Mouse (Mus musculus) lung, embryonic 14.5 days (tissue): ENCODE results near the gene Cct4. TPM values are rescaled to one million over a fixed set of nuclear protein-coding genes. Genes with fewer than 3 reads are reported as not detected.

Experiments
- ATAC-seq: fragments of 200-750 bp; cut with Nextera tagmentation; 2 replicates; pipeline ENCODE4 v1.8.0; 2017; ENCODE audit warnings: mild to moderate bottlenecking, moderate TSS enrichment, moderate library complexity; ENCODE audit not compliant: insufficient read depth
- DNase-seq: peaks from one replicate; pipeline ENCODE4 v3.0.0-alpha.2; 2015
- H3K27ac ChIP-seq: fragments of 300-500 bp; sonication (generic); 2 replicates; pipeline ENCODE4 v1.5.1; 2014; ENCODE audit warnings: low read depth, mild to moderate bottlenecking, moderate library complexity
- H3K27me3 ChIP-seq: fragments of 300-500 bp; sonication (generic); 2 replicates; pipeline ENCODE4 v1.6.1; 2014; ENCODE audit warnings: low read length, control low read depth; ENCODE audit not compliant: insufficient read depth
- H3K36me3 ChIP-seq: fragments of 300-500 bp; sonication (generic); 2 replicates; pipeline ENCODE4 v1.6.1; 2014; ENCODE audit warnings: control low read depth; ENCODE audit not compliant: insufficient read depth
- H3K4me1 ChIP-seq: fragments of 300-500 bp; sonication (generic); 2 replicates; pipeline ENCODE4 v1.6.1; 2014; ENCODE audit warnings: antibody characterized with exemption, control low read depth; ENCODE audit not compliant: insufficient read depth
- H3K4me2 ChIP-seq: fragments of 300-500 bp; sonication (generic); 2 replicates; pipeline ENCODE4 v1.6.1; 2014; ENCODE audit warnings: mild to moderate bottlenecking
- H3K4me3 ChIP-seq: fragments of 300-500 bp; sonication (generic); 2 replicates; pipeline ENCODE4 v1.5.1; 2014; ENCODE audit warnings: low read depth, low read length
- H3K9ac ChIP-seq: fragments of 300-500 bp; sonication (generic); 2 replicates; pipeline ENCODE4 v1.6.1; 2014
- H3K9me3 ChIP-seq: fragments of 300-500 bp; sonication (generic); 2 replicates; pipeline ENCODE4 v1.6.1; 2016; ENCODE audit warnings: low read depth, low read length, control low read depth
- CTCF ChIP-seq: IDR thresholded peaks from 2 replicates; pipeline ENCODE4 v1.5.1; 2016; ENCODE audit warnings: antibody characterized with exemption, low read depth
- WGBS: fragments of 180-500 bp; shearing (Covaris S2); extraction: QIAGEN DNeasy Blood & Tissue Kit; methylation state at CpG from one replicate; pipeline ENCODE4 v1.1.7; 2014; 5-methylcytosine and 5-hydroxymethylcytosine counted together
- polyA plus RNA-seq: library from polyadenylated mRNA; unstranded; fragments of >200 nt; fragmentation: Nextera tagmentation; extraction: Ambion mirVana; gene quantifications from 2 replicates; pipeline ENCODE4 v1.2.1, GENCODE M21; 2014

The Cct4 gene
- polyA plus RNA-seq, 1 experiment from 2014 or later, result 302 TPM

GRCm38 (mm10) chr11:23024169-23024568 is 33.9 kb downstream of the Cct4 start:
- Histone ChIP-seq H3K27ac (no peak overlapping the region), H3K36me3 (no peaks in the 10 kb centered on the region), H3K4me2 (no peak overlapping the region), H3K4me1 (no peaks in the 10 kb centered on the region), H3K4me3 (no peak overlapping the region), H3K9me3 (no peaks in the 10 kb centered on the region), H3K27me3 (no peaks in the 10 kb centered on the region), H3K9ac (no peak overlapping the region)
- no peak for ATAC-seq
- 77% methylated on average over 3 of the region's 3 CpGs for WGBS
- no peak for TF ChIP-seq CTCF
- no peak for DNase-seq

- Histone ChIP-seq H3K27ac (no peak overlapping the region), H3K9ac (no peak overlapping the region), H3K27me3 (no peaks in the 10 kb centered on the region), H3K4me1 (no peaks in the 10 kb centered on the region), H3K36me3 (no peaks in the 10 kb centered on the region), H3K9me3 (no peaks in the 10 kb centered on the region), H3K4me2 (no peak overlapping the region), H3K4me3 (no peak overlapping the region)
- DNase-seq, result no peak
- WGBS, result 16% methylated on average over 3 of the region's 3 CpGs
- ATAC-seq, result no peak
- TF ChIP-seq CTCF, result no peak
Observed at GRCm38 (mm10) chr11:23028957-23029356, 38.6 kb downstream of the Cct4 start.

DNA sequence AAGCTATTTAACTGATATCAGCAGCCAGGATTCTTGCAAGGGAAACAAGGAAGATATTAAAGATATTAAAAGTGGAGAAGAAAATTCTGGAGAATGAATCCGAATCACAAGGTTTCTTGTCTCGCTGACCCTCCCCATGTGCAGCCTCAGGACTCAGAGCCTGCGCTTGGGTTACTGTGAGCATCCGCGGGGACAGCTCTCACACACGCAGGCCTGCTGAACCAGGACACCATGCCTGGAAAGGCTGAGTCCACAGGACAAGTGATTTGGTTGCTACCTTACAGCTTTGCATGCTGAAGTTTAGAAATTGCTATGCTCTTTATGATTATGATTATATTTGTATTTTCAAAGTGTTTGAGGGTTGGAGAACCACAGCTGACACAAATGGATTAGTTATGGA is 39.1 kb downstream of the Cct4 start:
- H3K36me3 ChIP-seq, result no peaks in the 10 kb centered on the region
- no peaks in the 10 kb centered on the region for H3K4me1 ChIP-seq
- H3K27me3 ChIP-seq, result no peaks in the 10 kb centered on the region
- no peaks in the 10 kb centered on the region for H3K9me3 ChIP-seq
- DNase-seq (no peak), ATAC-seq (no peak)
- no peak overlapping the region for H3K4me3 ChIP-seq
- TF ChIP-seq CTCF, result no peak
- 67% methylated on average over 6 of the region's 6 CpGs for WGBS
- no peak overlapping the region for H3K9ac ChIP-seq
- no peak overlapping the region for H3K4me2 ChIP-seq
- no peak overlapping the region for H3K27ac ChIP-seq

GRCm38 (mm10) chr11:23047252-23047651 is 56.9 kb downstream of the Cct4 start:
- H3K27ac ChIP-seq, result no peak overlapping the region
- H3K4me2 ChIP-seq, result no peak overlapping the region
- H3K27me3 ChIP-seq, result no peaks in the 10 kb centered on the region
- DNase-seq, result no peak
- no peak overlapping the region for H3K9ac ChIP-seq
- H3K4me1 ChIP-seq, result no peaks in the 10 kb centered on the region
- H3K36me3 ChIP-seq, result no peaks in the 10 kb centered on the region
- WGBS, result 53% methylated on average over 5 of the region's 5 CpGs
- H3K9me3 ChIP-seq, result no peaks in the 10 kb centered on the region
- TF ChIP-seq CTCF, result no peak
- H3K4me3 ChIP-seq, result no peak overlapping the region
- ATAC-seq, result no peak

DNA sequence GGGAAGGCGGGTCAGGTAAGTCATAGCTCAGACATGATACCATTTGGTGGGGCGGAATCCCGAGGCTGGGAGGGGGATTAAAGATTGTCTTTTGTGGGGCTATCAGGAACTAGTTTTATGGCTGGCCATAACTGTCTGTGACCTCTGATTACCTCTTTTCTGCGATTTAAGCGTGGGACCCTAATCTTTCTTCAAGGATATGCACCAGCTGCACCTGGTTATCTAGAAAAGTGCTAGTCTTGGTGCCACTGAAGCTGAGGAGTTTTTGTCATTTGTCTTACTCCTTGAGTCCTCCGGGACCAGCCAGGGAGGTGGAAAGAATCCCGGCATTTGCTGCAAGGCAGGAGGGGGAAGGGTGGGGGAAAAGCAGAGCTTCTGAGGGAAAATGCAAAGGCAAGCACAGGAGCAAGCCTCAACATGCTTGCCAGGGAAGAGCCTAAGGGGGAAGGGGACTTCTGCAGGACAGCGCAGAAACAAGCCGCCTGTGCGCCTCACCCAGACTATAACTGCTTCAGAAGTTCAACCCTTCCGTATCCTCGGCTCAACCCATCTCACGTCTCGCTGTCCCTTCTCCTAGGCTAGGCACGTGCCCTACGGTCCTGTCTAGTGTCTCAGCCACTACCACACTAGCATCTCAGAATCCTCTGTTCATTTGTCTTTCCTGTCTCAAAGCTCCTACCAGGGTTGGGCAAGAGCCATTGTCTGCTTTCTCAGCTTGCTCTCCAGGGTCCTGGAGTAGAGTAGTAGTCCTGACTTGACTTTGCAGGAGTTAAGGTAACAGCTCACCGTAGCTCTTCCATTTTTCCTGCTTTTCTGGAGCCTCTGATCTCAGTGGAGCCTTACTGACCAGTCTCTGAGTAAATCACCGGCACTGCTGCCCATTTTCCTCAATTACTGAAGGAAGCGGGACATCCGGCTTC is 57.6 kb downstream of the Cct4 start:
- no peaks in the 10 kb centered on the region for H3K27me3 ChIP-seq
- DNase-seq (peak; percentile 52), ATAC-seq (no peak; the same call in 1 of the 2 replicates)
- peak overlapping the region; percentile 43 for H3K4me2 ChIP-seq
- H3K9ac ChIP-seq, result no peak overlapping the region
- no peaks in the 10 kb centered on the region for H3K9me3 ChIP-seq
- 24% methylated on average over 20 of the region's 20 CpGs for WGBS
- H3K36me3 ChIP-seq, result no peaks in the 10 kb centered on the region
- no peaks in the 10 kb centered on the region for H3K4me1 ChIP-seq
- H3K27ac ChIP-seq, result no peak overlapping the region
- H3K4me3 ChIP-seq, result no peak overlapping the region
- TF ChIP-seq CTCF, result no peak

DNA sequence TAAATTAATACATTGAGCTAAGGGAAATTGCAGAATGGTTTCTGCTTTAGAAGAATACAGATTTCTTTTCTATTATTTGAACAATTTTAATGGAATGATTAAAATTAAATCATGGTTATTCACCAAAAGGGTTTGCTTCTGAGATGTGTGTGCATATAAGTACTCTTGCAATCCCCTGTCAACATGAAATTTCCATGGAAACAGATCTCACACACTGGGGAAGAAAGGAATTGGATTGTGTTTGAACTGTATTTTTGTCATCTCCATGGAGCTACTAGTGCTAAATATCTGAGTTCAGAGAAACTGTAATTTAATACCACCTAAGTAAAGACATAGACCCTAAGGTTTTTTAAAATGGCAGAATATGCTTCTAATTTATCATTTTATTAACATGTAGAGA is 59.3 kb downstream of the Cct4 start:
- no peaks in the 10 kb centered on the region for H3K9me3 ChIP-seq
- H3K9ac ChIP-seq, result no peak overlapping the region
- no peak overlapping the region for H3K4me2 ChIP-seq
- DNase-seq, result no peak
- no peaks in the 10 kb centered on the region for H3K27me3 ChIP-seq
- H3K4me1 ChIP-seq, result no peaks in the 10 kb centered on the region
- ATAC-seq, result no peak
- no peak for TF ChIP-seq CTCF
- no peaks in the 10 kb centered on the region for H3K36me3 ChIP-seq
- H3K27ac ChIP-seq, result no peak overlapping the region
- H3K4me3 ChIP-seq, result no peak overlapping the region

DNA sequence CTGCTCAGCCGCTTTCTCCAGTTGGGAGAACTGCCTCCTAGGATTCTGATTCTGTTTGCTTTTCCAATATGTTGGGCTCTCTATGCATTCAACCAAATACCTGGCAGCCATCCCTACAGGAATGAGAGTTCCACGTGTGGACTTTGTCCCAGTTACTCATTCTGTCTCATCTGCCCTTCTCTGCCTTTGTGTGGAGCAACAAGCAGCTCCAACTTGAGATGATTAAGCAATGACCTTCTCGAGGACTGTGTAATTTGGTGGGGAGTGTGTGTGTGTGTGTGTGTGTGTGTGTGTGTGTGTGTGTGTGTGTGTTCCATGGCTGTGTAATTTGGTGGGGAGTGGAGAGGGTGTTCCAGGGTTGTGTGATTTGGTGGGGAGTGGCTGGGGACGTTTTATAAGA is 62.0 kb downstream of the Cct4 start:
- ATAC-seq (no peak), DNase-seq (no peak)
- no peak overlapping the region for H3K4me3 ChIP-seq
- TF ChIP-seq CTCF, result no peak
- H3K4me2 ChIP-seq, result no peak overlapping the region
- 48% methylated on average over 4 of the region's 4 CpGs for WGBS
- H3K27me3 ChIP-seq, result no peaks in the 10 kb centered on the region
- H3K9ac ChIP-seq, result no peak overlapping the region
- H3K27ac ChIP-seq, result no peak overlapping the region
- no peaks in the 10 kb centered on the region for H3K9me3 ChIP-seq
- H3K36me3 ChIP-seq, result no peaks in the 10 kb centered on the region
- H3K4me1 ChIP-seq, result no peaks in the 10 kb centered on the region

Other genes starting within 250 kb of the Cct4 start
- gene B3gnt2, start 129.6 kb upstream of the Cct4 start, polyA plus RNA-seq, result 7.2 and 7.5 TPM in 2 replicates
- 2.8 and 3.3 TPM in 2 replicates for gene Zrsr1, start 18.5 kb upstream of the Cct4 start, polyA plus RNA-seq
- gene Gm28048, start 8.4 kb upstream of the Cct4 start, polyA plus RNA-seq, result 15.3 and 16.6 TPM in 2 replicates
- 409 and 422 TPM in 2 replicates for gene Commd1, start 8.1 kb upstream of the Cct4 start, polyA plus RNA-seq
- 3.8 and 4.0 TPM in 2 replicates for gene Fam161a, start 17.0 kb downstream of the Cct4 start, polyA plus RNA-seq